Mouse (Mus musculus): Measurements from ENCODE around the gene Slc52a3. TPM values are rescaled to one million over a fixed set of nuclear protein-coding genes. Genes with fewer than 3 reads are reported as not detected.

Gene Slc52a3
- total and polyA plus RNA-seq, 3 experiments = 14.8 to 17.0 TPM; not detected in 1

DNA sequence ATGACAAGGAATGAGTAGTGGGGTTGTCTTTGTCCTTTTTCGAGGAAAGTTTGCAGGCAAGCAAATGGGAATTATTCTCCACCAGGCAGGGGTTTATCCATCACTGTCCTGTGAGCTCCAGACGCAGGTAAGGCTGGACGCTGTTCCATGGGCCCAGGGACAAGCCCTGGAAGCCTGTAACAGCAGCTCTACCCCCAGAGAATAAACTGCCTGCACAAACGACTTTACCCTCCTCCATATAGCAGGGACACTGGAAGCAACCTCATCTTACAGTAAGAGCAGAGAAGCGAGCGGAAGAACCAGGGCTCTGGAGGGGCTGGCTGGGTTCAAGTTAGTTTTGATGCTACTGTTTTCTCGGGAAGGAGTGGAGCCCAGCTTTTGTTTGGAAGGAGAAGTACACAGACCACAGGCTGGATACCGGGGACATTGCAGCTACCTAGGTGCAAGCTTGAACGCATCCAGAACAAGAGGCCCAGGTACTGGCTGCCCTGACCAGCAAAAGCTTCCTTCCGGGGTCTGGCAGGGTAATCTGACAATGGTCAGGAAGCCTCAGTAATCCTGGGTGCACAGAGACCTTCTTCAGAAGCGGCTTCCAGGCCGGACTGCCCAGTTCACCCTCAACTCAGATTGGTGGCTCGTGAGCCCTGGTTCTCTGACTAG lies 53.4 kb downstream of the Slc52a3 start:
- no peak overlapping the region for H3K27ac ChIP-seq (ENCODE audit: control insufficient read depth, low read depth, low read length)
- no peak for TF ChIP-seq GABPA (IDR thresholded peaks at IDR 0.05; ENCODE audit: low read depth, low read length)
- no peak for TF ChIP-seq E2F4 (IDR thresholded peaks at IDR 0.05; ENCODE audit: borderline replicate concordance, low read depth, low read length)
- no peak for TF ChIP-seq MXI1 (IDR thresholded peaks at IDR 0.05; ENCODE audit: low read depth, low read length)
- no peak; a peak in 1 of 4 replicates for TF ChIP-seq POLR2A (IDR thresholded peaks at IDR 0.05; ENCODE audit: control insufficient read depth in 1 of 2, insufficient read depth in 1 of 2, low read depth in 1 of 2, low read length in 2 of 2, poor library complexity in 1 of 2)
- TF ChIP-seq CHD2 (IDR thresholded peaks at IDR 0.05; ENCODE audit: low read length) = no peak
- no peak for TF ChIP-seq POLR2AphosphoS2 (IDR thresholded peaks at IDR 0.05; ENCODE audit: low read length)
- no peak for TF ChIP-seq GATA1 (IDR thresholded peaks at IDR 0.05; ENCODE audit: low read depth, low read length)
- no peak for TF ChIP-seq SMC3 (IDR thresholded peaks at IDR 0.05; ENCODE audit: low read depth, low read length)
- no peak for TF ChIP-seq RAD21 (IDR thresholded peaks at IDR 0.05; ENCODE audit: low read depth, low read length)
- TF ChIP-seq SIN3A (IDR thresholded peaks at IDR 0.05; ENCODE audit: low read length) = no peak
- no peak for TF ChIP-seq HCFC1 (IDR thresholded peaks at IDR 0.05; ENCODE audit: low read depth, low read length)
- no peak for TF ChIP-seq MAZ (IDR thresholded peaks at IDR 0.05; ENCODE audit: low read depth, low read length)
- TF ChIP-seq MYB (IDR thresholded peaks at IDR 0.05; ENCODE audit: low read depth, low read length) = no peak
- no peak for TF ChIP-seq NELFE (IDR thresholded peaks at IDR 0.05; ENCODE audit: low read depth, low read length)
- no peak for TF ChIP-seq MYC (IDR thresholded peaks at IDR 0.05; ENCODE audit: low read depth, low read length)
- no peaks in the 10 kb centered on the region for H3K36me3 ChIP-seq (ENCODE audit: control insufficient read depth in 1 of 2, insufficient read depth in 2 of 2, low read length in 2 of 2)
- no peak overlapping the region for H3K9ac ChIP-seq (ENCODE audit: control insufficient read depth, low read depth, low read length, poor library complexity, severe bottlenecking)
- peaks cover 0 to 7% of the 10 kb centered on the region in 2 experiments; a peak in 1 of 4 replicates for H3K4me1 ChIP-seq (ENCODE audit: control insufficient read depth in 1 of 2, insufficient read depth in 2 of 2, low read length in 2 of 2)
- H3K27me3 ChIP-seq (ENCODE audit: control insufficient read depth in 1 of 2, insufficient read depth in 2 of 2, low read length in 2 of 2) = peaks cover 0 to 4% of the 10 kb centered on the region in 2 experiments; a peak in 3 of 4 replicates
- no peaks in the 10 kb centered on the region for H3K79me2 ChIP-seq (ENCODE audit: control insufficient read depth, insufficient read depth, low read length, poor library complexity)
- DNase-seq (ENCODE audit: low read depth, low spot score) = peak; percentile 13
- H3K4me3 ChIP-seq (ENCODE audit: control insufficient read depth in 1 of 2, insufficient read depth in 1 of 2, low read depth in 2 of 2, low read length in 2 of 2) = no peak overlapping the region; a peak in 1 of 4 replicates
- no peaks in the 10 kb centered on the region for H3K9me3 ChIP-seq (replicated peaks; ENCODE audit: insufficient read depth, low read length)

DNA sequence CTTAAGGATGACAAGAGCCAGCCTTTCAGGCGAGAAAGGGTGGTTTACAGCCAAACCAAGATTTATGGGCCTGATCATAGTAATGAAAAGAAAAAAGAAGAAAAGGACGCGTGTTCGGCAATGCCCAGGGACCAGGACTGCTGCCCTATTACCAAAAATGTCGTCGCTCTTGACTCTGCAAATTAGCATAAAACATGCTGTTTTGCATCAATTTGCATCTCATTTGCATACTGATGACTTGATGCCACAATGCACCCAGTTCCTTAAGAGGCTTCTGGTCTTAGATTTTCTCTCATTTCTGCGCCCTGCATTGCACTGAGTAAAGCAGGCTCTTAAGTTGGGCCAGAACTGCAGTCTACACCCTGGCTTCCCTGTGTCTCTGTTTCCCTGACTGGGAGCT lies 54.0 kb downstream of the Slc52a3 start:
- Histone ChIP-seq H3K27ac (ENCODE audit: control insufficient read depth, low read depth, low read length) (no peak overlapping the region), H3K27me3 (ENCODE audit: control insufficient read depth in 1 of 2, insufficient read depth in 2 of 2, low read length in 2 of 2) (peaks cover 0 to 6% of the 10 kb centered on the region in 2 experiments; a peak in 3 of 4 replicates), H3K36me3 (ENCODE audit: control insufficient read depth in 1 of 2, insufficient read depth in 2 of 2, low read length in 2 of 2) (no peaks in the 10 kb centered on the region), H3K9me3 (replicated peaks; ENCODE audit: insufficient read depth, low read length) (no peaks in the 10 kb centered on the region), H3K4me1 (ENCODE audit: control insufficient read depth in 1 of 2, insufficient read depth in 2 of 2, low read length in 2 of 2) (peaks cover 0 to 7% of the 10 kb centered on the region in 2 experiments; a peak in 1 of 4 replicates), H3K9ac (ENCODE audit: control insufficient read depth, low read depth, low read length, poor library complexity, severe bottlenecking) (no peak overlapping the region), H3K79me2 (ENCODE audit: control insufficient read depth, insufficient read depth, low read length, poor library complexity) (no peaks in the 10 kb centered on the region), H3K4me3 (ENCODE audit: control insufficient read depth in 1 of 2, insufficient read depth in 1 of 2, low read depth in 2 of 2, low read length in 2 of 2) (no peak overlapping the region; a peak in 1 of 4 replicates)
- TF ChIP-seq POLR2AphosphoS2 (IDR thresholded peaks at IDR 0.05; ENCODE audit: low read length) (no peak), POLR2A (IDR thresholded peaks at IDR 0.05; ENCODE audit: control insufficient read depth in 1 of 2, insufficient read depth in 1 of 2, low read depth in 1 of 2, low read length in 2 of 2, poor library complexity in 1 of 2) (no peak), TAL1 (IDR thresholded peaks at IDR 0.05; ENCODE audit: low read length) (no peak), POLR2AphosphoS5 (IDR thresholded peaks at IDR 0.05; ENCODE audit: borderline replicate concordance, low read depth, low read length) (no peak), SIN3A (IDR thresholded peaks at IDR 0.05; ENCODE audit: low read length) (no peak), ZNF384 (IDR thresholded peaks at IDR 0.05; ENCODE audit: low read depth, low read length) (no peak), KAT2A (conservative IDR thresholded peaks at IDR 0.05; ENCODE audit: low read depth, low read length) (no peak), HCFC1 (IDR thresholded peaks at IDR 0.05; ENCODE audit: low read depth, low read length) (no peak), MAFK (IDR thresholded peaks at IDR 0.05; ENCODE audit: borderline replicate concordance, low read depth, low read length) (no peak), BHLHE40 (IDR thresholded peaks at IDR 0.05; ENCODE audit: borderline replicate concordance, low read depth, low read length) (no peak), ZKSCAN1 (IDR thresholded peaks at IDR 0.05; ENCODE audit: low read depth, low read length) (no peak)
- peak; percentile 51 for DNase-seq (ENCODE audit: low read depth, low spot score)
